Mouse (Mus musculus) ES-Bruce4 (cell line): ENCODE measurements at regions not wholly inside any gene's neighbourhood (a gene's known extent, or its start where the extent isn't known, plus 50 kb on each side); places are given as distances from the start of the nearest gene placed in this dataset.

Experiments used
- CTCF ChIP-seq: IDR thresholded peaks from one replicate; pipeline ENCODE4 v1.8.1; 2011; ENCODE audit warnings: low read depth, low read length
- POLR2A ChIP-seq: IDR thresholded peaks from one replicate; pipeline ENCODE4 v1.8.1; 2011; ENCODE audit warnings: low read length; ENCODE audit not compliant: insufficient read depth

GRCm38 (mm10) chr14:102461001-102461400 lies 521.4 kb downstream of the Kctd12 start:
- TF ChIP-seq CTCF (no peak), POLR2A (no peak)
